Mouse (Mus musculus) right cerebral cortex, postnatal 25 days (tissue): ENCODE measurements around the gene Hexim2.
A peak's percentile ranks its signal among the peaks of the same experiment; 100 is the strongest.

Source experiments
- DNase-seq: peaks from one replicate; pipeline ENCODE4 v3.0.0; 2022

The Hexim2 gene

DNA sequence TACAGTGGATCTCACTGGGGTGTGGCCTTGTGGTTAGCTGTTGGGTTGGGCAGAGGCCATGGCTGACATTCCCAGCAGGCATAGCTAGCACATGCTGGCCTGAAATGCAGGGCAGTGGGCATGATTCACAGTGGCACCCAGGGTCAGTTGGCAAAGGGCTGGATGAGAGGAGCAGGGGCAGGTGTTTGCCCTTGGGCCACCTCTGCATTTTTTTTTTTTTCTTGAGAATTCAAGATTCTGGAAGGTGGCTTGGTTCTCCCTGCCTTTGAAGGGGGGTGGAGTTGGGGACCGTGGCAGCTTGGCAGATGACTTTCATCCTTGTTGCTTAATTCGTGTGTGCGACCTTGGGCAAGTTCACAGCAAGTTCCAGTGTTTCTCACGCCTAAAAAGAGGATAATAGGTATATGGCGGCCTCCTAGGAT is 42.2 kb downstream of the Hexim2 start:
- DNase-seq, result no peak

DNA sequence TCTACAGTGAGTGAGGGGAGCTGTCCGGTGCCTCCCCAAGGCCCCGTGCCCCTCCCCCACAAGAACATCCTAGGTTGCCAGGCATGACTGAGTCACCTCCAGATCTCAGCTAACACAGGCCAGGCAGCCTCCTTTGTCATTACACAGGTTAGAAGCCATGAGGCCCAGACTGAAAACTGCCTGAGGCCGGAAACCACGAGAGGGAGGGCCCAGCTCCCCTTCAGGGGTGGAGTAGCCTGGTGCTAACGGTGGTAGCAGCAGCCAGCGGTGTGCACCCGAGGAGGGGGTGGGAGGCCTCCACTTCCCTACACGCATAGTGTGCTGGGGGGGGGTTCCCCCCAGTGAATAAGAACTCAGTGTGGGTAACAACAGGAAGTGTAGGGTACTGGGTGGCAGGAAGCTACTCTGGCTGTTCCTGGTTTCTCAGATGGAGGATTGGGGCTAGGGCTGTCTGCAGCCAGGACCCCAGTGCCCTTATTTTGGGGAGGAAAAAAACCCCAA is 42.7 kb downstream of the Hexim2 start:
- no peak for DNase-seq

DNA sequence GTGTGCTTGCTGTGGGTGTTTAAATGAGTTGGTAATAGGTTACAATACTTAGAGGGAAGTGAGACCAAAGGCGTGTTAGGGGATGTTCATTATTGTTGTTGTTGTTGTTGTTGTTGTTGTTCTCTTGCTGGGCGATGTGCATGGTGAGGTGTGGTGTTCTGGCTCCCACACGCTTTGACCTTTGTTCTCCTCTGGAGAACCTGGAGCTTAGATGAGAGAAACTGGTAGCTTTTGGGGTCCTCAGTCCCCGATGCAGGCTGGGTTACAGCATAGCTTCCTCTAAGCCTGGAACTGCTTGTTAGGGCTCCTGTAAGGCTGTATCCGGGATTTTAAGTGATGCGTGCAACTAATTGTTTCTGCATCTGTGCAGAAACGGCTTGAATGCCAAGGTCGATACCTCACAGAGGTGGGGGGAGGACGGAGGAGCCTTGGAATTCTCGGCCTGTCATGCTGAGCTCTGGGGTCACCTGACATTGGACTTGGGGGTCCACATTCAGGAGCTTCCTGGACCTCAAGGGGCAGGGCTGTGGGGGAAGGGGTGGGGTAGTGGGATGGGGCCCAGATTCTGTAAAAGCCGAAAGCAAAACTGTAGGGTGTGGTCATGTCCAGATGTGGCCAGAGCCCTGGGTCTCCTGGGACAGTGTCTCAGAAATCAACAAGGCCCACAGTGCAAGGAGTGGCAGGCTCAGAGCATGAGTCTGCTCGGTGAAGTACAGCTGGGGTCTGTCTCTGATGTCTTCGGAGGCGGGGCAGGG is 43.6 kb downstream of the Hexim2 start:
- DNase-seq, result no peak

DNA sequence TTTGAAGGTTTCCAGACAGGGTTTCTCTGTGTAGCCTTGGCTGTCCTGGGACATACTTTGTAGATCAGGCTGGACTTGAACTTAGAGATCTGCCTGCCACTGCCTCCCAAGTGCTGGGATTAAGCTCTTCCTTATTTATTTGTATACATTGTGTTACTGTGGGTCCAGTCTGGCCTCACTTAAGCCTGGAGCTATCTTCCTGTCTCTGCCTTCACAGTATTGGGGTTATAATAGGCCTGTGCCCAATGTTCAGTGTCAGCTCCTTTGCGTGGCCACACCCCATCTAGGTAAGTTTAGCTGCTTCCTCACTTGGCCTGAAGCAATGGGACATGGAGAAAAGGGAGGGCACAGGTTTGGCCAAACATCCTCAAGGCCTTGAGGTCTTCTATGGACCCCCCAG is 44.3 kb downstream of the Hexim2 start:
- no peak for DNase-seq

GRCm38 (mm10) chr11:103177216-103177615 is 45.0 kb downstream of the Hexim2 start:
- DNase-seq, result no peak

- no peak for DNase-seq
These were observed 45.7 kb downstream of the Hexim2 start for GRCm38 (mm10) chr11:103177815-103178485.

DNA sequence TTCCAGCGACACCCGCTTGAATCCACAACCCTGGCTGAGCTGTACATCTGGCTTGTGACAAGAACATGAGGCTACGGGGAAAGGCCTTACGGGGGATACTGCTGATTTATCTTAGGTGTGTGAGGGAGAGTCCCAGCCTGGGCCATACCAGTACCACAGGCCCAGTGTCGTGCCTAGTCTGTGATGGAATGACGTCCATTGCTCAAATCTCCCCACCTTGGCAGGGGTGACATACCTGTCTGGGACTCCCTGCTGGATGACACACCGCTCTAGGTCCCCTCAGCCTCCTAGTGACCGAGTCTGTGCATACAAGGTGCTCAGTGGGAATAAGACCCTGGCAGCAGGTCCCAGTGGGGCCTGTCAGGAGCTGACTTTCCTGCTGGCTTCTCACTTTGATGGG is 46.5 kb downstream of the Hexim2 start:
- DNase-seq, result no peak

DNA sequence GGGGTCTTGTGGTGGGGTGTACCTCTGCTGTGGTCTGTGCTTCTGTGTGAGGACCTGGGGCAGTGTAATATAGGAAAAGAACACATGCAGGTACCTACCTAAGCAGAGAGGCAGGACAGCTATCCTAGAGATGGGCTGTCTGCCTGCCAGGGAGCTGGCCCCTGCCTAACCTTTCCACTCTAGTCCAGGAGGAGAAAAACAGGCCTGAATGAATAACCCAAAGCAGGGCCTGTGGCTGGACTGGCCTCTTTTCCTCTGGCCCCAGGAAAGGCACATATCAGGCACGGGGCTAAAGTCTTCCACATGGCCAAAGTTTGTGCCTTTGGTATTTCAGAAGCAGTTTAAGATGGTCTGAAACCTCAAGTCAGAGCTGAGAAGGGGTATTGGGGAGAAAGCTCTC is 48.2 kb downstream of the Hexim2 start:
- DNase-seq, result no peak

- peak; percentile 37 for DNase-seq
These were observed 49.1 kb downstream of the Hexim2 start for GRCm38 (mm10) chr11:103181349-103181748.

DNA sequence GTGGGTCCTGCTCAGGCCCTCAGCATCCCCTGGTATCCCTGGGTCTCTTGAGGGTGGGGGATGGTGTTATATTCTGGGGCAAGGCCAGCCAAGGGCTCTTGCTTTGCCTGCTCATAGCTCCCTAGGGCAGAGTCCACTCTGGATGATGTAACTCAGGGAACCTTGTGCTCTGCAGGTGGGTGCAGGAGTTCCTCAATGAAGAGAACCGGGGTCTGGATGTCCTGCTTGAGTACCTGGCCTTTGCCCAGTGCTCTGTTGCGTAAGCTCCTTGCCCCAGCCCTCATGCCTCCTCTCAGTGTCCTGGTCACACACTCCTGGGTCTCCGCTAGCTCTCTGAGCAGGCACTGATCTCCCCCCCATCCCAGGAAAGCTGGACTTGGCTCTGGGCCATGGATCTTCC is 49.7 kb downstream of the Hexim2 start:
- no peak for DNase-seq

GRCm38 (mm10) chr11:103184891-103185290 is 52.7 kb downstream of the Hexim2 start:
- no peak for DNase-seq
